Mouse (Mus musculus): ENCODE measurements around the gene Armh1.

DNA sequence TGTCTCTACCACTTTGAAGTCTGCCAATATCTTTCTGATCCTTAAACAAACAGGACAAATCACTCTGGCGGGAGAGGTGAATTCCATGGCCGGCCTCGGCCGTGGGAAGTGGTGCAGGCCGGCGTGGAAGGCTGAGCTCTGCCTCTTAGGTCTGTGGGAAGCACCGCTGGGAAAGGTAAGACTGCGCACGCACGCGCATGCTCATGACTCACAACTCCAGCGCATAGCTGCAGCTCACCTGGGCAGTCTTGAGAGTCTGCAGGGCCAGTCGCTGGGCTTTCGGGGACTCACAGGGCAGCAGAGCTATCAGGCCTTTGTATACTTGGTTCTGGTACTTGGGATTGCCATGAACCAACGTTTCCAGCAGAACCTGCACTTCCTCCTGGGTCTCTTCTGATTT, 22.3 kb downstream of the Armh1 start:
- no peak for TF ChIP-seq CTCF (IDR thresholded peaks at IDR 0.05; ENCODE audit: borderline replicate concordance, extremely low read depth, insufficient read depth, insufficient read length)
- TF ChIP-seq POLR2A (IDR thresholded peaks at IDR 0.05; ENCODE audit: borderline replicate concordance, extremely low read depth, insufficient read depth, insufficient read length, poor library complexity, severe bottlenecking) = no peak

Measured in brain, embryonic 14.5 days (tissue).